Mouse (Mus musculus): Measurements from ENCODE around the gene R3hdml. TPM values are rescaled to one million over a fixed set of nuclear protein-coding genes. Genes with fewer than 3 reads are reported as not detected.

Gene R3hdml
- polyA plus RNA-seq, 1 experiment: not detected

- no peaks in the 10 kb centered on the region for H3K9me3 ChIP-seq (ENCODE audit: control insufficient read depth, low read length)
- no peaks in the 10 kb centered on the region for H3K27me3 ChIP-seq (ENCODE audit: control insufficient read depth)
- no peaks in the 10 kb centered on the region for H3K36me3 ChIP-seq (ENCODE audit: control insufficient read depth)
- no peaks in the 10 kb centered on the region for H3K4me1 ChIP-seq (ENCODE audit: control insufficient read depth)
- no peak overlapping the region for H3K4me3 ChIP-seq (replicated peaks)
- TF ChIP-seq TAL1 (IDR thresholded peaks at IDR 0.05; ENCODE audit: low read length) (no peak), GATA1 (IDR thresholded peaks at IDR 0.05; ENCODE audit: low read length) (no peak)
These were observed 35.4 kb downstream of the R3hdml start for GRCm38 (mm10) chr2:163527497-163527896.

- H3K27me3 ChIP-seq (ENCODE audit: control insufficient read depth): peaks cover 2% of the 10 kb centered on the region; the same call in 1 of the 2 replicates
- peaks cover 4% of the 10 kb centered on the region for H3K4me1 ChIP-seq (ENCODE audit: control insufficient read depth)
- H3K4me3 ChIP-seq (replicated peaks): no peak overlapping the region
- H3K36me3 ChIP-seq (ENCODE audit: control insufficient read depth): no peaks in the 10 kb centered on the region; the same call in 1 of the 2 replicates
- TF ChIP-seq GATA1 (IDR thresholded peaks at IDR 0.05; ENCODE audit: low read length) (no peak), TAL1 (IDR thresholded peaks at IDR 0.05; ENCODE audit: low read length) (no peak)
- no peaks in the 10 kb centered on the region for H3K9me3 ChIP-seq (ENCODE audit: control insufficient read depth, low read length)
These were observed 38.3 kb downstream of the R3hdml start for GRCm38 (mm10) chr2:163530418-163530817.

GRCm38 (mm10) chr2:163531917-163532316 lies 39.8 kb downstream of the R3hdml start:
- Histone ChIP-seq H3K36me3 (ENCODE audit: control insufficient read depth) (no peaks in the 10 kb centered on the region; the same call in 1 of the 2 replicates), H3K27me3 (ENCODE audit: control insufficient read depth) (peaks cover 2% of the 10 kb centered on the region; the same call in 1 of the 2 replicates), H3K4me3 (replicated peaks) (no peak overlapping the region), H3K4me1 (ENCODE audit: control insufficient read depth) (peaks cover 4% of the 10 kb centered on the region), H3K9me3 (ENCODE audit: control insufficient read depth, low read length) (no peaks in the 10 kb centered on the region)
- TF ChIP-seq TAL1 (IDR thresholded peaks at IDR 0.05; ENCODE audit: low read length): no peak
- TF ChIP-seq GATA1 (IDR thresholded peaks at IDR 0.05; ENCODE audit: low read length): no peak

- no peaks in the 10 kb centered on the region for H3K9me3 ChIP-seq (ENCODE audit: control insufficient read depth, low read length)
- peaks cover 2% of the 10 kb centered on the region; the same call in 1 of the 2 replicates for H3K27me3 ChIP-seq (ENCODE audit: control insufficient read depth)
- no peak for TF ChIP-seq GATA1 (IDR thresholded peaks at IDR 0.05; ENCODE audit: low read length)
- TF ChIP-seq TAL1 (IDR thresholded peaks at IDR 0.05; ENCODE audit: low read length): no peak
- no peaks in the 10 kb centered on the region; the same call in 1 of the 2 replicates for H3K36me3 ChIP-seq (ENCODE audit: control insufficient read depth)
- H3K4me3 ChIP-seq (replicated peaks): no peak overlapping the region
- H3K4me1 ChIP-seq (ENCODE audit: control insufficient read depth): peaks cover 4% of the 10 kb centered on the region
These were observed 41.1 kb downstream of the R3hdml start for GRCm38 (mm10) chr2:163533226-163533625.

- peaks cover 4% of the 10 kb centered on the region for H3K4me1 ChIP-seq (ENCODE audit: control insufficient read depth)
- peaks cover 2% of the 10 kb centered on the region; the same call in 1 of the 2 replicates for H3K27me3 ChIP-seq (ENCODE audit: control insufficient read depth)
- TF ChIP-seq TAL1 (IDR thresholded peaks at IDR 0.05; ENCODE audit: low read length) (no peak), GATA1 (IDR thresholded peaks at IDR 0.05; ENCODE audit: low read length) (no peak)
- no peaks in the 10 kb centered on the region; the same call in 1 of the 2 replicates for H3K36me3 ChIP-seq (ENCODE audit: control insufficient read depth)
- H3K4me3 ChIP-seq (replicated peaks): no peak overlapping the region
- no peaks in the 10 kb centered on the region for H3K9me3 ChIP-seq (ENCODE audit: control insufficient read depth, low read length)
These were observed 42.9 kb downstream of the R3hdml start for GRCm38 (mm10) chr2:163534958-163535524.

GRCm38 (mm10) chr2:163537443-163537842 lies 45.3 kb downstream of the R3hdml start:
- H3K9me3 ChIP-seq (ENCODE audit: control insufficient read depth, low read length): no peaks in the 10 kb centered on the region
- H3K27me3 ChIP-seq (ENCODE audit: control insufficient read depth): peaks cover 2% of the 10 kb centered on the region; the same call in 1 of the 2 replicates
- H3K36me3 ChIP-seq (ENCODE audit: control insufficient read depth): no peaks in the 10 kb centered on the region; the same call in 1 of the 2 replicates
- TF ChIP-seq GATA1 (IDR thresholded peaks at IDR 0.05; ENCODE audit: low read length) (no peak), TAL1 (IDR thresholded peaks at IDR 0.05; ENCODE audit: low read length) (no peak)
- H3K4me1 ChIP-seq (ENCODE audit: control insufficient read depth): peaks cover 6% of the 10 kb centered on the region
- no peak overlapping the region for H3K4me3 ChIP-seq (replicated peaks)

- peaks cover 2% of the 10 kb centered on the region; the same call in 1 of the 2 replicates for H3K27me3 ChIP-seq (ENCODE audit: control insufficient read depth)
- no peak overlapping the region for H3K4me3 ChIP-seq (replicated peaks)
- H3K4me1 ChIP-seq (ENCODE audit: control insufficient read depth): peaks cover 6% of the 10 kb centered on the region
- H3K9me3 ChIP-seq (ENCODE audit: control insufficient read depth, low read length): no peaks in the 10 kb centered on the region
- H3K36me3 ChIP-seq (ENCODE audit: control insufficient read depth): no peaks in the 10 kb centered on the region; the same call in 1 of the 2 replicates
- TF ChIP-seq TAL1 (IDR thresholded peaks at IDR 0.05; ENCODE audit: low read length) (no peak), GATA1 (IDR thresholded peaks at IDR 0.05; ENCODE audit: low read length) (no peak)
These were observed 46.3 kb downstream of the R3hdml start for GRCm38 (mm10) chr2:163538410-163538809.

GRCm38 (mm10) chr2:163539321-163540040 lies 47.4 kb downstream of the R3hdml start:
- H3K4me1 ChIP-seq (ENCODE audit: control insufficient read depth): peaks cover 6% of the 10 kb centered on the region
- no peak overlapping the region for H3K4me3 ChIP-seq (replicated peaks)
- H3K9me3 ChIP-seq (ENCODE audit: control insufficient read depth, low read length): no peaks in the 10 kb centered on the region
- peaks cover 2% of the 10 kb centered on the region; the same call in 1 of the 2 replicates for H3K27me3 ChIP-seq (ENCODE audit: control insufficient read depth)
- TF ChIP-seq TAL1 (IDR thresholded peaks at IDR 0.05; ENCODE audit: low read length) (no peak), GATA1 (IDR thresholded peaks at IDR 0.05; ENCODE audit: low read length) (no peak)
- H3K36me3 ChIP-seq (ENCODE audit: control insufficient read depth): no peaks in the 10 kb centered on the region
